Mouse (Mus musculus) neural tube, embryonic 14.5 days (tissue): ENCODE data around the gene Cyp1b1. TPM values are rescaled to one million over a fixed set of nuclear protein-coding genes. Genes with fewer than 3 reads are reported as not detected.

Source experiments
- polyA plus RNA-seq: library from polyadenylated mRNA; unstranded; fragments of >200 nt; fragmentation: Nextera tagmentation; extraction: Ambion mirVana; gene quantifications from 2 replicates; pipeline ENCODE4 v1.2.1, GENCODE M21; 2014

Cyp1b1 gene
- polyA plus RNA-seq, 1 experiment from 2014 or later = 0.95 TPM

Other genes with a start within 250 kb of the Cyp1b1 start
- 9.9 and 11.0 TPM in 2 replicates for gene Rmdn2, start 103.2 kb downstream of the Cyp1b1 start, polyA plus RNA-seq
- 45.4 and 47.6 TPM in 2 replicates for gene Atl2, start 181.1 kb upstream of the Cyp1b1 start, polyA plus RNA-seq